22 mouse cellular contexts compared by ENCODE assay signal in the genomic region with DNA sequence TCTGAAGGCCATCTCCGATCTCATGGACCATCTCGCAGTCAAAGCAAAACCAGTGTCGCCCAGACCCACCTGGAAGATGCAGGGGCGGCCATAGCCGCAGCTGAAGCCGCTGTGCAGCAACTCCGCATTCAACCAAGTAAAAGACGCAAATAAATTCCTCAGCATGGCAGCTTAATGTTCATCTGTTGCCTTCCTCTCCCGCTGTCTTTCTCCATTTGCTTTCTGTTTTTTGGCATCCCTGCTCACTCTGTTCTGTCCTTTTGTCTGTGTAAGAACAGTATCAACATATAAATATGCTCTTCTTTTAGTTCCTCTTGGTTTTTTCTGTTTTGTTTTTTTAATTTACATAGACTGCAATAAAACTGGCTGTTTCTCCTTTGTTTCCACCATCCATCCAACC.
A peak's percentile ranks its signal among the peaks of the same experiment; 100 is the strongest.
DNase-seq lines count a peak whose midpoint lies in the region; ATAC-seq lines count a peak whose summit lies in the region.
"Had no signal": no experiment of that assay in that cellular context is flagged by ENCODE, and none has a peak within 500 bp of the region (broad histone marks: within the 10 kb centered on the region; RNA-seq: fewer than 3 reads in every experiment).

No protein-coding gene starts in this region.

- ATAC-seq in cerebellum, adult (ENCODE audit: insufficient number of reproducible peaks, low FRiP score, low TSS enrichment) = no peak
- ATAC-seq: forebrain, embryonic 13.5 days; forebrain, embryonic 16.5 days; hindbrain, embryonic 16.5 days; intestine, embryonic 15.5 days; Patski had no signal

- DNase-seq in cerebellum, adult 11-12 months = peak; percentile 38
- no peak for DNase-seq in cerebellum, postnatal 10 days
- DNase-seq in cerebellum, adult 9-10 months = peak; percentile 51
- DNase-seq in layer of hippocampus, postnatal 36 days = peak; percentile 5 to 13
- DNase-seq in layer of hippocampus, adult 8-10 months (ENCODE audit: low spot score in 2 of 2) = no peak
- DNase-seq in cerebellum, postnatal 36 days = peak; percentile 4 to 17
- DNase-seq in gastrocnemius, adult 18-20 months (ENCODE audit: low spot score) = no peak
- DNase-seq: adrenal gland, postnatal 10 days; adrenal gland, postnatal 36 days; B cell, adult 2 months; gastrocnemius, postnatal 25 days; heart, adult 18-20 months; heart, postnatal 10 days; heart, postnatal 36 days; kidney, adult 11 months; kidney, adult 8-10 months had no signal

Comparison
In these comparisons a context has a peak if more than half of its experiments do, and no peak if none do; other contexts are left out.
1. DNase-seq: peak in cerebellum, adult 11-12 months (single experiment), cerebellum, adult 9-10 months (single experiment), layer of hippocampus, postnatal 36 days (2 of 2) and cerebellum, postnatal 36 days (2 of 2); none in cerebellum, postnatal 10 days (0 of 2), layer of hippocampus, adult 8-10 months (0 of 2) and gastrocnemius, adult 18-20 months (single experiment).